Mouse (Mus musculus) liver, postnatal 0 days (tissue): ENCODE data around the gene Obp2b. TPM values are rescaled to one million over a fixed set of nuclear protein-coding genes. Genes with fewer than 3 reads are reported as not detected.

Source experiments
- ATAC-seq: fragments of 200-750 bp; cut with Nextera tagmentation; 2 replicates; pipeline ENCODE4 v1.8.0; 2017; ENCODE audit warnings: mild to moderate bottlenecking, moderate library complexity
- DNase-seq: peaks from one replicate; pipeline ENCODE4 v3.0.0-alpha.2; 2016
- H3K27ac ChIP-seq: fragments of 300-500 bp; sonication (generic); 2 replicates; pipeline ENCODE4 v1.5.1; 2014; ENCODE audit warnings: antibody characterized with exemption, moderate library complexity, mild to moderate bottlenecking, low read depth
- H3K27me3 ChIP-seq: fragments of 300-500 bp; sonication (generic); 2 replicates; pipeline ENCODE4 v1.6.1; 2014; ENCODE audit warnings: low read length, control low read depth, mixed read lengths; ENCODE audit not compliant: insufficient read depth
- H3K36me3 ChIP-seq: fragments of 300-500 bp; sonication (generic); replicated peaks from 2 replicates; pipeline ENCODE4 v1.6.1; 2014; ENCODE audit warnings: mild to moderate bottlenecking, control low read depth, low read length, moderate library complexity, mixed read lengths; ENCODE audit not compliant: insufficient read depth
- H3K4me1 ChIP-seq: fragments of 300-500 bp; sonication (generic); 2 replicates; pipeline ENCODE4 v1.6.1; 2014; ENCODE audit warnings: antibody characterized with exemption, mild to moderate bottlenecking, control low read depth; ENCODE audit not compliant: insufficient read depth
- H3K4me2 ChIP-seq: fragments of 300-500 bp; sonication (generic); 2 replicates; pipeline ENCODE4 v1.6.1; 2014; ENCODE audit warnings: low read depth, mild to moderate bottlenecking, low read length, moderate library complexity, mixed read lengths
- H3K4me3 ChIP-seq: fragments of 300-500 bp; sonication (generic); 2 replicates; pipeline ENCODE4 v1.5.1; 2014; ENCODE audit warnings: low read depth, low read length
- H3K9ac ChIP-seq: fragments of 300-500 bp; sonication (generic); replicated peaks from 2 replicates; pipeline ENCODE4 v1.6.1; 2014; ENCODE audit warnings: mild to moderate bottlenecking, moderate library complexity
- H3K9me3 ChIP-seq: fragments of 300-500 bp; sonication (generic); 2 replicates; pipeline ENCODE4 v1.6.1; 2016; ENCODE audit warnings: mild to moderate bottlenecking, control low read depth, low read length, mixed read lengths
- CTCF ChIP-seq: sonication (generic); IDR thresholded peaks from 2 replicates; pipeline ENCODE4 v1.5.1; 2016; ENCODE audit warnings: antibody characterized with exemption, low read depth
- EP300 ChIP-seq: IDR thresholded peaks from 2 replicates; pipeline ENCODE4 v1.6.1; 2016; ENCODE audit warnings: antibody characterized with exemption, low read depth, mild to moderate bottlenecking
- WGBS: fragments of 180-500 bp; shearing (Covaris S2); extraction: QIAGEN DNeasy Blood & Tissue Kit; methylation state at CpG from one replicate; pipeline ENCODE4 v1.1.7; 2014; ENCODE audit not compliant: insufficient replicate concordance; 5-methylcytosine and 5-hydroxymethylcytosine counted together
- polyA plus RNA-seq: library from polyadenylated mRNA; unstranded; fragments of >200 nt; fragmentation: Nextera tagmentation; extraction: Ambion mirVana; gene quantifications from 2 replicates; pipeline ENCODE4 v1.2.1, GENCODE M21; 2015

Gene Obp2b
- polyA plus RNA-seq, 1 experiment from 2014 or later, result not detected

DNA sequence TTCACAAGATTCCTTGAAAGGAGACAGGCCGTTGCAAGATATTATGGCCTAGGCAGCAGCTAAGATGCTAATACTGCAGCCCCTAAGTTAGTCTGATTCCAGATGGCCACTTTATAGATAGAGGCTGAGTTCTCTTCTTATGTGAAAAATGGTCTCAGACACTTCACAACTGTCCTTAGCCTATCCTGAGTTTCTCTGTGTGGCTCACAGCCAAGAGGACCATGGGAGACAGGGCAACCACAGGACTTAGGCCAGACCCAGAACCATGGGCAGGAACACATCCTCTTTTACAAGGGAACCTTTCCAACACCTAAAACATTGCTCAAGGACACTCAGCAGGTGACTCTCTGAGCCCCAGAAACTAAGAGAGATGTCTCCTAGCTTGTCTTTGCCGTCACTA lies 36.7 kb downstream of the Obp2b start:
- Histone ChIP-seq H3K4me3 (no peak overlapping the region), H3K27ac (no peak overlapping the region), H3K9me3 (no peaks in the 10 kb centered on the region), H3K36me3 (no peaks in the 10 kb centered on the region), H3K4me2 (no peak overlapping the region), H3K4me1 (no peaks in the 10 kb centered on the region), H3K9ac (no peak overlapping the region), H3K27me3 (no peaks in the 10 kb centered on the region)
- 87% methylated on average over 2 of the region's 2 CpGs for WGBS
- DNase-seq (no peak), ATAC-seq (no peak)
- TF ChIP-seq CTCF (no peak), EP300 (no peak)

- Histone ChIP-seq H3K4me2 (no peak overlapping the region), H3K9ac (no peak overlapping the region), H3K27me3 (no peaks in the 10 kb centered on the region), H3K9me3 (no peaks in the 10 kb centered on the region), H3K36me3 (no peaks in the 10 kb centered on the region), H3K4me1 (no peaks in the 10 kb centered on the region), H3K27ac (no peak overlapping the region), H3K4me3 (no peak overlapping the region)
- TF ChIP-seq EP300 (no peak), CTCF (no peak)
- no peak for ATAC-seq
- no peak for DNase-seq
- 60% methylated on average over 2 of the region's 2 CpGs for WGBS
Observed at GRCm38 (mm10) chr2:25774640-25775039, 37.8 kb downstream of the Obp2b start.

- WGBS, result 73% methylated on average over 3 of the region's 3 CpGs
- H3K36me3 ChIP-seq, result no peaks in the 10 kb centered on the region
- no peak for ATAC-seq
Observed at GRCm38 (mm10) chr2:25775991-25776390, 39.2 kb downstream of the Obp2b start.

DNA sequence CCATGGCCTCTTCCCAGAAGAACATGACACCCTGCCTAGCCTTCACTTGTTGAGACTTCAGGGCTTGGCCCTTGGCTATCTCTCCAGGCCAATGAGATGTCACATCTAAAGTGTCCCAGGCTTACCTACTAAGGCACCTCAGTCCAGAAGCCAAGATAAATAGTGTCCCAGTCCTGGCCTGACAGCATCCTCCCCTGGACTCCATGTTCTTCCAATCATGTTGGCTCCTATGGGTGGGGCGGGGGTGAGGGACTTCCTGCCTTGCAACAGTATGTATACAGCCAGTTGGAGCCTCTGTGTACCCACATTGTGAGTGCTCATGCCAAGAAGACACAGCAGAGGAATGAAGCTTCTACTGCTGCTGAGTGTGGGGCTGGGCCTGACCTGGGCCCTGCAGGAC lies 39.9 kb downstream of the Obp2b start, which contains the start of gene Lcn11:
Lcn11 (plus strand) TSS at position 301 of the 400 bp plus-strand sequence.
- Histone ChIP-seq H3K4me1 (no peaks in the 10 kb centered on the region), H3K4me2 (no peak within 1 kb of the TSS), H3K27ac (no peak within 1 kb of the TSS), H3K36me3 (no peaks in the 10 kb centered on the region), H3K4me3 (no peak within 1 kb of the TSS), H3K27me3 (no peaks in the 10 kb centered on the region), H3K9ac (no peak within 1 kb of the TSS), H3K9me3 (no peaks in the 10 kb centered on the region)
- DNase-seq (no peak), ATAC-seq (no peak)
- 68% methylated on average over 1 of the region's 1 CpGs for WGBS
- TF ChIP-seq CTCF (no peak), EP300 (no peak)

More at GRCm38 (mm10) chr2:25775991-25776390, 39.2 kb downstream of the Obp2b start:
- Histone ChIP-seq H3K9ac (no peak overlapping the region), H3K4me2 (no peak overlapping the region), H3K27ac (no peak overlapping the region), H3K4me1 (no peaks in the 10 kb centered on the region), H3K9me3 (no peaks in the 10 kb centered on the region), H3K4me3 (no peak overlapping the region), H3K27me3 (no peaks in the 10 kb centered on the region)
- no peak for TF ChIP-seq EP300
- no peak for TF ChIP-seq CTCF
- DNase-seq, result no peak

DNA sequence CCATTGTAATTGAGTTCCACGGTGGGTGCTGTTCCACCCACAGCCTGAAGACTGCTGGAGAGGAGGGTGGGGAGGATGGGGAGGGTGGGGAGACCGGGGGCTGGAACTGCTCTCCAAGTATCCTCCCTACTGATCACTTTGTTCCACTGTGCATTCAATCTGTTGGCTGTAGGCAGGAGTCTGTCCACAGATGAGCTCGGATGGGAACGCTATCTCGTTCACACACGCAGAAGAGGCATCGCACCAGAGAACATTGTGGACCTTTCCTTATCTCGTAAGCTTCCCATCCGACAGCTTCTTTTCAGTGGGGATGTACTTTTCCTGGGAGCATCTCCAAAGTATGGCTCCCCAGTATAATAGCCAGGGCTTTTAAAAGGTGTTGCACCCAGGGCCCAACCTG lies 42.3 kb downstream of the Obp2b start:
- TF ChIP-seq CTCF (no peak), EP300 (no peak)
- WGBS, result 72% methylated on average over 9 of the region's 9 CpGs
- Histone ChIP-seq H3K4me1 (no peaks in the 10 kb centered on the region), H3K36me3 (no peaks in the 10 kb centered on the region), H3K4me2 (no peak overlapping the region), H3K4me3 (no peak overlapping the region), H3K27ac (no peak overlapping the region), H3K27me3 (0 out of 2 replicates have a peak, but pooled peaks cover 1% of the 10 kb centered on the region), H3K9me3 (no peaks in the 10 kb centered on the region), H3K9ac (no peak overlapping the region)
- ATAC-seq (no peak), DNase-seq (no peak)

DNA sequence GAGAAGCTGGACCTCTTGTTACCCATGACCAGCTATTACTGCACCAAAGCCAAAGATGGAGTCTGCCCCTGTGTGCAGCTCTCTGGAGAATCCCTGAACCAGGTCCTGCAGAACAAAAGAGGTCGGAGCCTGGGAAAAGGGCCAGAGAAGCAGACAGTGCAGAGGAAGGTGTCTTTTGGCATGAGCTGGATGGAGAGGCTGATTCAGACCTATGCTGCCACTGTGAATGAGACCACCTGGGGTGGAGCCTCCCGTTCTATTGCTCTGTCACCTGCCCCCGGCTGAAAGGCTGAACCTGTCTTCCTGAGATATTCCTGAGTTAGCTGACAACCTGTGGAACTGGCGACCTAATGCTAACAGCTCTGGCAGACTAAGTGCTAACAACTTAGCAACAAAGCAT lies 44.1 kb downstream of the Obp2b start:
- H3K27ac ChIP-seq, result no peak overlapping the region

DNA sequence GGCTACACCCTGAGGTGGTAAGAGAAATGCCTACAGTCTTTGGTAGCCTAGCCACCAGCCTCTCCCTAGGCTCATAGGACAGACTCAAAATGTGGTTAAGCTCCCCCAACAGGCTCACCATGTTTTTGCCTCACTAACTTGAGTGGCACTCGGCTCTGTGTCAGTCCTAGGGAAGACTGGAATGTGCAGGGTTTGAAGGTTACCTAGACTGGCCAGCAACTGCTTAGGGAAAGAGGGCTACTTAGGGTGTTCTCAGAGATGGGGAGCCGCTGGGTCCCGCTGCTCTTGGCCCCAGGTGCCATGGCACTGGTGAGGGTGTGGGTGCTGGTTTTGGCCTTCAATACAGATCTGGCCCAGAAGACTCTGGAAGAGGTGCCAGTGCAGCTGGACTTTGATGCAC lies 45.1 kb downstream of the Obp2b start, which contains the start of gene Gm13539:
Gm13539 (plus strand) TSS at position 301 of the 400 bp plus-strand sequence.
- TF ChIP-seq EP300, result no peak
- no peak for TF ChIP-seq CTCF
- ATAC-seq (no peak), DNase-seq (no peak)
- no peak within 1 kb of the TSS for H3K9ac ChIP-seq
- no peaks in the 10 kb centered on the region for H3K9me3 ChIP-seq
- no peaks in the 10 kb centered on the region for H3K4me1 ChIP-seq
- H3K27me3 ChIP-seq, result 0 out of 2 replicates have a peak, but pooled peaks cover 2% of the 10 kb centered on the region
- H3K27ac ChIP-seq, result no peak within 1 kb of the TSS
- no peaks in the 10 kb centered on the region for H3K36me3 ChIP-seq
- WGBS, result 66% methylated on average over 3 of the region's 3 CpGs
- no peak within 1 kb of the TSS for H3K4me3 ChIP-seq
- no peak within 1 kb of the TSS for H3K4me2 ChIP-seq

More for the DNA sequence above, 44.1 kb downstream of the Obp2b start:
- DNase-seq, result no peak
- ATAC-seq, result no peak
- no peak overlapping the region for H3K4me2 ChIP-seq
- H3K4me1 ChIP-seq, result no peaks in the 10 kb centered on the region
- 33% methylated on average over 4 of the region's 4 CpGs for WGBS
- no peaks in the 10 kb centered on the region for H3K36me3 ChIP-seq
- no peak overlapping the region for H3K4me3 ChIP-seq
- no peaks in the 10 kb centered on the region for H3K9me3 ChIP-seq
- no peak overlapping the region for H3K9ac ChIP-seq
- H3K27me3 ChIP-seq, result 0 out of 2 replicates have a peak, but pooled peaks cover 2% of the 10 kb centered on the region
- no peak for TF ChIP-seq EP300
- no peak for TF ChIP-seq CTCF
